Mouse (Mus musculus) cerebellum, adult (tissue): ENCODE results near the gene Slc24a2.

Experiments
- ATAC-seq: cut with Nextera tagmentation; 2 replicates; pipeline ENCODE4 v1.9.2; 2017; ENCODE audit warnings: mild to moderate bottlenecking, moderate library complexity, mixed read lengths; ENCODE audit not compliant: insufficient number of reproducible peaks, low FRiP score, low TSS enrichment

Gene Slc24a2

GRCm38 (mm10) chr4:86987846-86988245, 242.4 kb downstream of the Slc24a2 start:
- ATAC-seq = no peak

DNA sequence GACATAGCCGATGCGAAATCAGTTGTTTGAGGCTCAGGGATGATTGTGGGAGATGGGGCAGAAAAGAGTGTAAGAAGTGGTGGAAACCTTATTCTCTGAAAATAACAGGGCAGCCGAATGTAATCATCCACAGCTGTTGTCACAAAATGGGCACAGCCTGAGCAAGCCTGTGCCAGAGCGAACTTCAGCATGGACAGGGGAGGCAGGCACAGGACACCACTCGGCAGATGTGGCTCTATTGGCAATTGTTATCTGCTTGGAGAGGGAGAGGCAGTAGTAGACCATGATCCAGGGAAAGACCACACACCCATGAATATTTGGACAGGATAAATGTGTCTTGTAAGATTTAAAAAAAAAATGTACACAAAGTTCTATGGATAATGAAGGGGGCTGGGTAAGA, 253.0 kb downstream of the Slc24a2 start:
- no peak for ATAC-seq

GRCm38 (mm10) chr4:86957576-86958411, 272.5 kb downstream of the Slc24a2 start:
- ATAC-seq = peak; percentile 81

DNA sequence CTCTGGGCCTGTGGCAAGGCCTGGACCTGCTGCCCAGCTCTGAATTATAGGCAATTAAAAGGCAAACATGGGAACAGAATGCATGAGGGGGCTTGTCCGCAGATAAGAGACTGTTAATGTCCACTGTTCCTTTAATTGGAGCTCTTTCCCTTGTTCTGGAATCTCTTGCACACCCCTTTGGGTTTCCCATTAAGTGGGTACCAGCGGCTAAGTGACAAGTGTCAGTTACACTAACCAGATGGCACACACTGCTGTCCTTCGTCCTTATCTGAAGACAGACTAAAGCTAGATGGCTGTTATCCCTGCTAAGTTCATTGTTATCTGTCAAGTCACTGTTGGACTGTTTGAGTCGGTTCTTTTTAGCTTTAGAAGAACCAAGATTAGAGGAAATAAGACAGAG, 274.8 kb downstream of the Slc24a2 start:
- ATAC-seq = no peak

- ATAC-seq = no peak
These were observed 276.8 kb downstream of the Slc24a2 start for GRCm38 (mm10) chr4:86953519-86953918.

GRCm38 (mm10) chr4:86948794-86949193, 281.5 kb downstream of the Slc24a2 start:
- ATAC-seq = no peak

GRCm38 (mm10) chr4:86943296-86943695, 287.0 kb downstream of the Slc24a2 start:
- no peak for ATAC-seq

DNA sequence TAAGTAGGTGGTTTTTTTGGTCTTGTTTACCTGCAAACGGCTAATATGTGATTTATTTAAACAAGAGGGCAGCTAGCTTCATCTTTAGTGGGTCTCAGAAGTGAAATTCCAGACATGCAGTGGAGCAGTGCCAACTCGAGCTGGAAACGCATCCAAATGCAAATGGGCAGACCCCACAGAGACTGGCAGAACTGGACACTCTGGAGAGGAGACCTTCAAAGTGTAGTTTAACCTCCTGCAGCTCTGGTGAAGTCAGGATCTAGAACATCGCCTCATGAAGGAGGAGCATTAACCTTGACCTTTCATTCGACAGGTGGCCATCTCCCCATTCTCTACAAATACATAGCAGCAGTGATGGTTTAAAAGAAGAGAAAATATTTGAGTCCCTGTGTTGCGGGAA, 287.6 kb downstream of the Slc24a2 start:
- no peak for ATAC-seq

- ATAC-seq = no peak
These were observed 293.6 kb downstream of the Slc24a2 start for GRCm38 (mm10) chr4:86936706-86937105.

GRCm38 (mm10) chr4:86936217-86936616, 294.1 kb downstream of the Slc24a2 start:
- no peak for ATAC-seq
